Mouse (Mus musculus) lung, adult 2 months (tissue): ENCODE results near the gene Carm1. TPM values are rescaled to one million over a fixed set of nuclear protein-coding genes. Genes with fewer than 3 reads are reported as not detected.

Experiments used
- DNase-seq: peaks from one replicate; pipeline ENCODE4 v3.0.0; 2022
- H3K4me1 ChIP-seq: fragments of 200-500 bp; 2 replicates; pipeline ENCODE4 v1.6.1; 2011; ENCODE audit warnings: low read length; ENCODE audit not compliant: control insufficient read depth, insufficient read depth
- H3K4me3 ChIP-seq: fragments of 200-500 bp; replicated peaks from 2 replicates; pipeline ENCODE3; 2011; ENCODE audit warnings: low read depth, mild to moderate bottlenecking, control low read depth, low read length; ENCODE audit errors: extremely low read depth
- CTCF ChIP-seq: fragments of 200-500 bp; IDR thresholded peaks from 2 replicates; pipeline ENCODE4 v1.5.1; 2011; ENCODE audit warnings: mild to moderate bottlenecking, low read length, control low read depth; ENCODE audit not compliant: insufficient read depth
- POLR2A ChIP-seq: fragments of 200-500 bp; IDR thresholded peaks from 2 replicates; pipeline ENCODE4 v1.6.1; 2011; ENCODE audit warnings: low read depth, mild to moderate bottlenecking, control low read depth, low read length, borderline replicate concordance; ENCODE audit errors: extremely low read depth
- WGBS: fragments of 180-500 bp; shearing (Covaris S2); methylation state at CpG from one replicate; pipeline ENCODE4 v1.1.7; 2018; 5-methylcytosine and 5-hydroxymethylcytosine counted together
- polyA plus RNA-seq: library from polyadenylated mRNA; depleted of rRNA; stranded (reverse); fragments of >200 nt; gene quantifications from 2 replicates; pipeline ENCODE4 v1.2.3, GENCODE M21; 2012

Carm1 gene
- polyA plus RNA-seq, 1 experiment = 85.3 TPM

DNA sequence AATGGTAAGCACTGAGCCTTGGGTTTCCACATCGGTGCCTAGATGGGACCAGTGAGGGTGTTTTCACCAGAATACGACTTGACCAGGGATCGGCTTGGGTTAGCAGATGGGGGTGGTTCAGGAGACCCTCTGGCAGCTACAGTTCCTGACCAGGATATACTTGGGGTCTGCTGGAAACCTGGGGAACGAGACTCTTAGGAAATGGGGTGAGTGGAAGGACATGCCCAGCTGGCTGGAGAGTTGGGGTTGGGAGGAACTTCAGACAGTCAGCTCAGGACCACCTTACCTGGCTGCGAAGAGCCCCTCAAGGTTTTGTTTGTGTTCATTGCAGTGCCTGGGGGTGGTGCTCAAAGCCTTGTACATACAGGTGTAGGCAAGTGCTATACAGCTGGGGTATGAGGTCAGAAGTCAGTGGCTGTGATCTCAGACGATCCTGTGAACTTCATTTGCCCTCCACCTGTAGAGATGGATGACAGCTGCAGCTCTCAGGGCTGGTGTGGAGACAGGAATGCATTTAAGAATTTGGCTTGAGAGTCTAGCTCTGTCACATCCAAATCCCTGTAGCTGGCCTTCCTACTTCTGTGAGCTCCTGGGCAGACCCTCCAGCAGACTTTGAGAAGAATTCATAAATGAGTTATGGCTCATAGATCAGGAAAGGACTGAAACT lies 7.0 kb downstream of the Carm1 start:
- 79% methylated on average over 6 of the region's 6 CpGs for WGBS
- TF ChIP-seq CTCF (no peak), POLR2A (no peak)
- Histone ChIP-seq H3K4me3 (no peak overlapping the region), H3K4me1 (0 out of 2 replicates have a peak, but pooled peaks cover 3% of the 10 kb centered on the region)
- DNase-seq = no peak

DNA sequence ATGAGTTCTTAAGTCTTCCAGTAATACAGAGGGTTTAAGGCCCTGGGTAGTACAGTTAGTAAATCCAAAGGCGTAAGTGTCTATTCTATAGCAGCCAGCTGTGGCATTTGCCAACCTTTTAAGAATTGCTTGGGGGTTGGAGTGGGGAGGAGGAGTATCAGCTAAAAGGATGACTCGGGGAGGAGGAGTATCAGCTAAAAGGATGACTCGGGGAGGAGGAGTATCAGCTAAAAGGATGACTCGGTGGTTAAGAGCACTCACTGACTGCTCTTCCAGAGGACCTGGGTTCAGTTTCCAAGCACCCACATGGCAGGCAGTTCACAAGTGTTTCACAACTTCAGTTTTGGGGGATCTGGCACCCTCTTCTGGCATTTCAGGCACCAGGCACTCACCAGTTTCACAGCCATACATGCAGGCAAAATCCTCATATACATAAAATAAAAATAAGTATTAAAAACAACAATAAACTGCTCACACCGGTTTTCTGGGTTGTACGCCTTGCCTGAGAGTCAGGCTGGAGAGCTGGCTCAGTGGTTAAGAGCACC lies 8.6 kb downstream of the Carm1 start:
- Histone ChIP-seq H3K4me1 (0 out of 2 replicates have a peak, but pooled peaks cover 3% of the 10 kb centered on the region), H3K4me3 (no peak overlapping the region)
- no peak for TF ChIP-seq CTCF
- no peak for TF ChIP-seq POLR2A
- 81% methylated on average over 6 of the region's 6 CpGs for WGBS
- no peak for DNase-seq

DNA sequence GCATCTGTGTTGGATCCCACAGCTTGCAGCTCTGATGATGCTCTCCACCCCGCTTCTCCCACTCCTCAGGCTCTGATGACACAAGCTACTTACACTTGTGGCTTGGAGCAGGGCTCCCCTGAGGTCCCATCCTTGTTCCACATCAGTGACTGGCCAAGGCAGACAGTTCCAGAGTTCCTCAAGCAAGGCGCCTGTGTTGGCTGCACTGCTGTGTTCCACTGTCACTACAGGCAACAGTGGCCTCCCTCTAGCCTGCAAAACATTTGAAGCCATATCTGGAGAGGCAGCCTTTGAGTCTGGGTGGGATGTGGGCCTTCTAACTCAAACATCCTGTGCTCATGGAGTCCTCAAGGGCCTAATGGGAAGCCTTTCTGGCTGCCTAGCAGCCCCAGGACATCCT lies 10.3 kb downstream of the Carm1 start:
- Histone ChIP-seq H3K4me1 (0 out of 2 replicates have a peak, but pooled peaks cover 3% of the 10 kb centered on the region), H3K4me3 (no peak overlapping the region)
- WGBS = 79% methylated on average over 2 of the region's 2 CpGs
- DNase-seq = no peak
- no peak for TF ChIP-seq CTCF
- TF ChIP-seq POLR2A = no peak

DNA sequence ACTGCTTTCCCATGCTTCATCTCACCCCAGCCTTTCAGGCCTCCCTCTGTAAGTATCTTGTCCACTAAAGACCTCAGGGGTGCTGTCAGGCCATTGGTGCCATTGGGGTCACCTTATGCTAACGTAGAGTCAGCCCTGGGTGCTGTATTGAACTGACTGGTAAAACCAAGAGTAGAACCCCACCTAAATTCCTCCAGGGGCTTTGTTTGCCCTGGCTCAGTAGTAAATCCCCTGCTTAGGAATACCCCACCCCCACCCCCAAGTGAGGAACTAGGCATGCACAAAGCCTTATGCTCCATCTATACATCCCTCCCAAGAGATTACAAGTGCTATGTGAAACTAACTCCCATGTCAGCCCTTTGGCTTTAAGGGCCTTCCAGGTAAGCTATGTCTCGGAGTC lies 10.9 kb downstream of the Carm1 start:
- TF ChIP-seq CTCF (no peak), POLR2A (no peak)
- Histone ChIP-seq H3K4me3 (no peak overlapping the region), H3K4me1 (0 out of 2 replicates have a peak, but pooled peaks cover 3% of the 10 kb centered on the region)
- no peak for DNase-seq
- 92% methylated on average over 2 of the region's 2 CpGs for WGBS

DNA sequence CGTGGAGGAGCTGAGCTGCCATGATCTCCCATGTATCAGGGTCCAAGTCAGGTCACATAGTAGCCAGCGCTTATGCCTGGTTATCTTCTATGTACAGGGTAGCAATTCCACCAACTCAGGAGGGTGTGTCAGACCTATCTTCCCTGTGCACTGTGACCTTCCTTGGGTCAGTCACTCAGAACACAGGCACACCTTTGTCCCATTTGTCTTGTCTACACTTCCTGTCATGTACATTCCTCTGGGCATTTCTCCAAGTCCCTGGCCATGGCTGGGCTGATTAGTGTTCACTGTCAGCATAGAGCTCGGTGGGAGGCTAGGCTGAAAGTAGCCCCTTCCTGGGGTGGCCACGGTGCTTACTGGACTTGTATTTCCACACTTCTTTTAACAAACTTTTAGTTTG lies 11.7 kb downstream of the Carm1 start:
- 60% methylated on average over 4 of the region's 4 CpGs for WGBS
- 0 out of 2 replicates have a peak, but pooled peaks cover 3% of the 10 kb centered on the region for H3K4me1 ChIP-seq
- no peak overlapping the region for H3K4me3 ChIP-seq
- DNase-seq = no peak
- TF ChIP-seq POLR2A (no peak), CTCF (no peak)

DNA sequence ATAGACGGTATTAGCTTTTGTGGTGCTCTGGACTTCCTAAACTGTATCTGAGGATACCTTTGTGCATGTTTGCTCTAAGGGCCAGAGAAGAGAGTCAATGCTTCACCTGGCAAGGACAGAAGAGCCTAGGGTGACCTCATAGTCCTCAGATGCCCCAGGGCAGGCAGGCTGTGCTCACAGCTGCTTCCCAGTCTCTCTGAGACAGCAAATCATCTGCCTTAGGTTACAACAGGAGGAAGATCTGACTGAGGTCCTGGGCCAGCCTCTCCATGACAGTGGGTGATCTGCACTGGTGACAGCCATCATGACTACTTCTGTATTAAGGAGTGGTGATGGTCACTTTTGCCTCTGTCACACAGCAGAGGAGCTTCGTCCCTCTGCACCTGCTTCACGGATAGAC lies 12.5 kb downstream of the Carm1 start:
- WGBS = 95% methylated on average over 3 of the region's 3 CpGs
- TF ChIP-seq CTCF (no peak), POLR2A (no peak)
- DNase-seq = no peak
- Histone ChIP-seq H3K4me3 (no peak overlapping the region), H3K4me1 (0 out of 2 replicates have a peak, but pooled peaks cover 3% of the 10 kb centered on the region)

DNA sequence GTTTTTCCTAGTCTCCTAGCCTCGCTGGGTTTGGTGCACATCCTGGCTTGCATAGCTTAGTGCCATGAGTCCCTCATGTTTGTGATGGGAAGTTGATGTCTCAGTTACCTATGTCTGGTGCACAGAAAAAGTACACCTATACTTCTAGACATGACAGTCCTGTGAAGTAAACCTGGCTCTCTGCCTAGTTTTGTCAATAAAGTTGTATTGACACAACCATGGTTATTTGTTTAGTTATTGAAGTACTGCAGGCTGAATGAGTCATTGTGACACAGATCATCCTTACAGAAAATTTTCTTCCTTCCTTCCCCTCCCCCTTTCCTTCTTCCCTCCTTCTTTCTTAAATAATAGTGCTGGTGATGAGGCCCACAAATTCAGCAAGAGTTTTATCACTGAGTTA lies 17.7 kb downstream of the Carm1 start:
- DNase-seq = no peak
- 58% methylated on average over 1 of the region's 1 CpGs for WGBS
- Histone ChIP-seq H3K4me3 (no peak overlapping the region), H3K4me1 (no peaks in the 10 kb centered on the region)
- no peak for TF ChIP-seq CTCF
- no peak for TF ChIP-seq POLR2A

DNA sequence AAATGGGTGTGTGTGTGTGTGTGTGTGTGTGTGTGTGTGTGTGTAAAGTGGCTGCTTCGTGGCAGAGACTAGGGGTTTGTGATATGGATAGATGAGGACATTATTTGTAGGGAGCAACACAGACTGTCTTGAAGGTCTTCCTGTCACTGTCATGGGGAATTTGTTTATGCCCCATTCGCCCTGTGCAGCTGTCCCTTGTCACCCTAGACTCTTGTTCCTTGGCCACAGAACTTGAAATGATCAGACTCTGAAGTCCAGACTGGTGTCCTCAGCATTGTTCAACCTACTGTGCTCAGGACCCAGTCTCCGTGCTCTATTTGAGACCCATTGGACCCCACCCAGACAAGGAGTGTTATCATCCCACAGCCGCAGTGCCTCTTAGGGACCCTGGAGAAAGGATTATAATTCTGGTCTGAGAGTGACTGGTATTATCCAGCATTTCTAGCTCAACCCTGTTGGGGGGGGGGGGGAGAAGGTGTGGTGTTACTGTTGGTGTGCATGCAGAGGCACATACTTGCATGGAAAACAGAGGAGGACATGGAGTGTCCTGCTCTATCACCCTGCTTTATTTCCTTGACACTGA lies 18.4 kb downstream of the Carm1 start:
- no peaks in the 10 kb centered on the region for H3K4me1 ChIP-seq
- DNase-seq = no peak
- 64% methylated on average over 4 of the region's 4 CpGs for WGBS
- H3K4me3 ChIP-seq = no peak overlapping the region
- TF ChIP-seq POLR2A (no peak), CTCF (no peak)

DNA sequence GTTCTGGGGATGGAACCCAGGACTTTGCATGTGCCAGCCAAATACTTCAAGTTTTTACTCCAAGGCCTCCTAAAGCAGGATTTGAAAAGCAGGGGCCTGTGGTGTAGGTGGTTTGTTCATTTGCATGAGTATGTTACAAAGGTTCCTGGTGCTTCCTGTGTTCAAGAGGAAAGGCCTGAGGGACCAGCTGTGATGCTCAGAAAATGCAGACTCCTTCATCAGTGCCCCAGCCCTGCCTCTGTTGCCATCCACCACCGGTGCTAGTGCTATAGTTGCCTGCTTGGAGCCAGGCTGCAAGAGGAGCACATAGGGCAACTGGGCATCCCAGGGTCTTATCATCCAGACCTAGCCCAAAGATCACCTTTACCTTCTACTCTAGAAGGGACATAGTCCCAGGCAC lies 19.8 kb downstream of the Carm1 start:
- 68% methylated on average over 1 of the region's 1 CpGs for WGBS
- no peaks in the 10 kb centered on the region for H3K4me1 ChIP-seq
- DNase-seq = no peak
- TF ChIP-seq CTCF (no peak), POLR2A (no peak)
- H3K4me3 ChIP-seq = no peak overlapping the region

DNA sequence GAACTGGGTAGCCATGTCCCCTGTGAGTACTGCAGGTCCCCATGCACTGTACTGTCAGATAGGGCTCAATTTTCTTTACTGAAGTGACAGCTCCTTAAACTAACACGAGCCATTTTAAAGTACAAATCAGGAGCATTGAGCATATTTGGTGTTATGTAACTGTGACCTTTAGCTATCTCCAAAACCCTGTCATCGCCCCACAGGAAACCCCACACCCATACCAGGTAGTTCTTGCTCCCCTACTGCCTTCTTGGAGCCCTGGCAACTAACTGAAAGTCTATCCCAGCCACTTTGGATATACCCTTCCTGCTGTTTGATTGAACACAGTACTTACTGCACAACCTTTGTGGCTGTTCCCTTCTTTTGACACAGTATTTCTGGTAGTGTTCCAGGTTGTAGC lies 20.4 kb downstream of the Carm1 start:
- no peak overlapping the region for H3K4me3 ChIP-seq
- WGBS = 66% methylated on average over 2 of the region's 2 CpGs
- no peak for TF ChIP-seq CTCF
- no peak for TF ChIP-seq POLR2A
- H3K4me1 ChIP-seq = no peaks in the 10 kb centered on the region
- DNase-seq = no peak
